Mouse (Mus musculus): Measurements from ENCODE around the gene Mllt10.

Mllt10 gene

GRCm38 (mm10) chr2:18034371-18035250 lies 20.4 kb upstream of the Mllt10 start:
- DNase-seq (ENCODE audit: low read depth in 2 of 2, low spot score in 2 of 2), result no peak

GRCm38 (mm10) chr2:18037491-18037890 lies 17.5 kb upstream of the Mllt10 start, which contains the start of gene A930004D18Rik:
Gene A930004D18Rik, minus strand, starts transcription at chr2:18037737.
- DNase-seq (ENCODE audit: low read depth in 2 of 2, low spot score in 2 of 2), result no peak

- DNase-seq (ENCODE audit: low read depth in 2 of 2, low spot score in 2 of 2), result no peak
Measured at GRCm38 (mm10) chr2:18038141-18038752, 16.8 kb upstream of the Mllt10 start.

- no peak for DNase-seq (ENCODE audit: low read depth in 2 of 2, low spot score in 2 of 2)
Measured at GRCm38 (mm10) chr2:18038895-18039371, 16.1 kb upstream of the Mllt10 start.

- no peak for DNase-seq (ENCODE audit: low read depth in 2 of 2, low spot score in 2 of 2)
Measured at GRCm38 (mm10) chr2:18039566-18040290, 15.3 kb upstream of the Mllt10 start.

GRCm38 (mm10) chr2:18040347-18041160 lies 14.5 kb upstream of the Mllt10 start:
- no peak for DNase-seq (ENCODE audit: low read depth in 2 of 2, low spot score in 2 of 2)

GRCm38 (mm10) chr2:18041199-18041885 lies 13.7 kb upstream of the Mllt10 start:
- no peak for DNase-seq (ENCODE audit: low read depth in 2 of 2, low spot score in 2 of 2)

- no peak for DNase-seq (ENCODE audit: low read depth in 2 of 2, low spot score in 2 of 2)
Measured at GRCm38 (mm10) chr2:18045143-18045780, 9.8 kb upstream of the Mllt10 start.

- no peak for DNase-seq (ENCODE audit: low read depth in 2 of 2, low spot score in 2 of 2)
Measured at GRCm38 (mm10) chr2:18045781-18046181, 9.3 kb upstream of the Mllt10 start.

- no peak for DNase-seq (ENCODE audit: low read depth in 2 of 2, low spot score in 2 of 2)
Measured at GRCm38 (mm10) chr2:18046186-18046585, 8.9 kb upstream of the Mllt10 start.

GRCm38 (mm10) chr2:18046758-18047645 lies 8.0 kb upstream of the Mllt10 start:
- DNase-seq (ENCODE audit: low read depth in 2 of 2, low spot score in 2 of 2), result peak in 1 of 2 experiments; percentile 37

- DNase-seq (ENCODE audit: low read depth in 2 of 2, low spot score in 2 of 2), result no peak
Measured at GRCm38 (mm10) chr2:18047646-18048452, 7.2 kb upstream of the Mllt10 start.

GRCm38 (mm10) chr2:18048453-18049075 lies 6.5 kb upstream of the Mllt10 start, which contains the start of gene Skida1:
Gene Skida1, minus strand, starts transcription at chr2:18049051.
- DNase-seq (ENCODE audit: low read depth in 2 of 2, low spot score in 2 of 2), result no peak

- no peak for DNase-seq (ENCODE audit: low read depth in 2 of 2, low spot score in 2 of 2)
Measured at GRCm38 (mm10) chr2:18049279-18049821, 5.7 kb upstream of the Mllt10 start.

GRCm38 (mm10) chr2:18050018-18050417 lies 5.0 kb upstream of the Mllt10 start:
- DNase-seq (ENCODE audit: low read depth in 2 of 2, low spot score in 2 of 2), result no peak

GRCm38 (mm10) chr2:18050541-18050985 lies 4.5 kb upstream of the Mllt10 start:
- no peak for DNase-seq (ENCODE audit: low read depth in 2 of 2, low spot score in 2 of 2)

Measured in CD8-positive naive resting alpha-beta T cell, adult 2 months (primary cell).